Mouse (Mus musculus) c-Kit-positive CD71-positive TER-119-negative erythroid progenitor cells, embryonic 14.5 days (primary cell): ENCODE data around the gene Loxl1.

Experiments used
- DNase-seq: peaks from one replicate; pipeline ENCODE4 v3.0.0-alpha.2; 2013; ENCODE audit warnings: low read depth

Gene Loxl1

DNA sequence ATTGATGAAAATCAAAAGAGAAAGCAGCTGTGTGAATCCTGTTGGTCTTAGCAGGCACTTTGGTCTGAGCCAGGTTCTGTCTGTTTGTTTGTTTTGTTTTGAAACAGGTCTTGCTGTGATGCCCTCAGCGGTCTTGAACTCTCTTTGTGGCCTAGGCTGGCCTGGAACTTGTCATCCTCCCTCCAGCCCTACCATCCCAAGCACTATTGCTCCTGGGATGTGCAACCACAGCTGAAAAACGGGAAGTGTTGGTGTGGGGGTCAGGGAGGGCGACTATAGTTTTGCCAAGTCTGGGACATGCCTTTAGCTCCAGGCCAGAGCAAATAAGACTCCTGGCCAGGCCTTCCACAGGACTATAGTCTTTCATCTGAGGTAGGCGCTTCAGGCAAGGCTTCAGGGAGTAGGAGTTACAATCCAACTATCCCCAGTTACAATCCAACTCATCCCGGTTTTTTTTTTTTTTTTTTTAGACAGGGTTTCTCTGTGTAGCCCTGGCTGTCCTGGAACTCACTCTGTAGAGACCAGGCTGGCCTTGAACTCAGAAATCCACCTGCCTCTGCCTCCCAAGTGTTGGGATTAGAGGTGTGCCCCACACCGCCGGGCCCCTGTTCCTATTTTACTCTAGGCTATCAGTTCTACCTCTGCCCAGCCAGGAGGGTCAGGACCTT, 64.1 kb downstream of the Loxl1 start:
- DNase-seq = no peak

- peak; percentile 79 for DNase-seq
Observed at GRCm38 (mm10) chr9:58247064-58247759, 65.8 kb downstream of the Loxl1 start.

GRCm38 (mm10) chr9:58246083-58246591, 66.8 kb downstream of the Loxl1 start:
- DNase-seq = peak; percentile 58

GRCm38 (mm10) chr9:58243696-58244095, 69.3 kb downstream of the Loxl1 start:
- DNase-seq = no peak

- DNase-seq = no peak
Observed at GRCm38 (mm10) chr9:58242696-58243095, 70.3 kb downstream of the Loxl1 start.

DNA sequence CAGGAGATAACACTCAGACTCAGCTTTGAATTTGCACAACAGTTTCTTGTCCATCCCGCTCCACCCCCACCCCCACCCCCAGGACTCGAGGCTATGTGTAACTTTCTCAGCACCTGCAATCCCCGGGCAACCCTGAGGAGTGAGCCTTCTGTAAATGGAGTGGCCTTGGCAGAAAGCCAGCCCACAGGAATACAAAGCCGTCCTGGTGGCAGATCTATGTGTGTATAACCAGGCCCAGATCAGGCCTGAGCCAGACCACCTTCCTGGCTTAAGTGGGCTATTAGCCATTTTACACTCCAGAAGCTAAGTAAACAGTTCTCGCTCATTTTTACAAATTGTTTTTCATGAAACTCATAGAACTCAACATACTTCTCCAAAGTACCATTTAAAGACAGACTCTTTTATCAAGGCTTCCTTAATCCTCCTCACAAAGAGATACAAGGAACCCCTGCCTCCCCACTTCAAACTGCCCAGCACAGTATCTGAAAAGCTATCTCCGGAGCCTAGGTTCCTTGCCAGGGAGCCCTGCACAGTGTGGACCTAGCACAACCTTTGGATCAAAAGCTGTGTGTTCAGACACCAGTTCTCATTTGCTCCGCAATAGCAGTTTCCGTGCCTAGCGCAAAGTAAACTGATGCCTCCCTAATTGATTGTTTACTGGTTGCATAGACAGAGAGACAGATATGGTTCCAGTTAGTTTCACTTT, 71.1 kb downstream of the Loxl1 start:
- no peak for DNase-seq
